Mouse (Mus musculus): ENCODE results near the gene Afmid.

DNA sequence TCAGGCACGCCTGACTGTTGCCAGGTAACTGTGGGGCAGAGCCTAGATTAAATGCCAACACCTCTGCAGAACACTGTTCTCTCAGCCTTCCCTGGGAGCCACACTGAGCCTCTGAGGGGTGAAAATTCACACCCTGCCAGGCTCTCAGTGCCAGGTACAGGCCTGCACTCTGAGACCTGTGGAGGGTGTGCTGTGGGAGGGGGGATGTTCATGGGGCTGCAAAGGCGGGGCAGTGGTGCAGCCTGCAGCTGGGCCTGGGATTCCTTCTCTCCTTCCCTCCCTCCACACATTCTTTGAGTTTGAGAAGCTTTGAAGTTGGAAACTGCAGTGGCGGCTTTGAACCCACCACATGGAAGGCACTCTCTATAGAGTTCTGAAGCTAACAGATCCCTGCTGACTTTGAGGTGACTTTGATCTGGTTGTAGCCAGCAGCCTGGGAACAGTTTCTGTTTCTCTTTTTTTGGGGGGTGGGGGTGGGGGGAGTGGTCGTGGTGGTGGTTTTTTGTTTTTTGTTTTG lies 31.6 kb upstream of the Afmid start:
- no peak for TF ChIP-seq EP300 (IDR thresholded peaks at IDR 0.05)
- no peak for TF ChIP-seq CTCF (IDR thresholded peaks at IDR 0.05)

Measured in lung, postnatal 0 days (tissue).